Mouse (Mus musculus) CH12.LX (cell line): Measurements from ENCODE around the gene Fez1.

Experiments used
- MXI1 ChIP-seq: IDR thresholded peaks from 2 replicates; pipeline ENCODE4 v1.6.1; 2011; ENCODE audit warnings: mild to moderate bottlenecking, low read depth, low read length, improper control_type of control experiment
- POLR2AphosphoS2 ChIP-seq: IDR thresholded peaks from 2 replicates; pipeline ENCODE4 v1.6.1; 2011; ENCODE audit warnings: low read depth, low read length, improper control_type of control experiment
- SMC3 ChIP-seq: IDR thresholded peaks from 2 replicates; pipeline ENCODE4 v1.6.1; 2011; ENCODE audit warnings: low read depth, low read length, improper control_type of control experiment

DNA sequence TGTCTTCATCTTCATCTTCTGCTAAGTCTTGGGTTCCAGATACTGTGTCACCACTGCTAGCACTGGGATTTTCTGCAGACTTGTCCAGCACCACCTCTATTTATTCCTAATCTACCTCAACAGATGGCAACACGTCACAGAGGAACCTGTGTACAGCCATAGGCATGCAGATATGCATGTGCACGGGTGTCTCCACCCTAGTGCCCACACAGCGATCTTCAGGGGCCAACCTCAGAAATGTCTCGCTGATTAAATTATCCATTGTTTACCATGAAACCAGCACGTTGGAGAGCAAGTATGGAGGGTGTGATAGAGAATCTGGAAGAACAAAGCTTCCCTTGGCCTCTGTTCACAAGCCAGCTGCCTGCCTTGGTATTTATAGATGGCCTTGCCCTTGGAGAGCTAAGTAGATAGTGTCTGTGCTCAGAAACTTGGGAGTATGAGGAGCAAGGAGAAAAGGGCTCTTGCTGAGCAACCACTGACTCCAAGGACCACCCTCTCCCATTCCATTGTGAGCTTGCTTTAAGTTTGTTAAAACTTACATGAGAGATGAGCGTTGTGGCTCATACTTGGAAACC, 71.8 kb downstream of the Fez1 start:
- TF ChIP-seq POLR2AphosphoS2 (no peak), MXI1 (no peak), SMC3 (no peak)
